Mouse (Mus musculus): Measurements from ENCODE around the gene Msx1. TPM values are rescaled to one million over a fixed set of nuclear protein-coding genes. Genes with fewer than 3 reads are reported as not detected.

Msx1 gene
- 0.12 TPM in 1 of 2 replicates, not detected in the other for polyA plus RNA-seq (2015; fragmentation: Nextera tagmentation; extraction: Ambion mirVana)

DNA sequence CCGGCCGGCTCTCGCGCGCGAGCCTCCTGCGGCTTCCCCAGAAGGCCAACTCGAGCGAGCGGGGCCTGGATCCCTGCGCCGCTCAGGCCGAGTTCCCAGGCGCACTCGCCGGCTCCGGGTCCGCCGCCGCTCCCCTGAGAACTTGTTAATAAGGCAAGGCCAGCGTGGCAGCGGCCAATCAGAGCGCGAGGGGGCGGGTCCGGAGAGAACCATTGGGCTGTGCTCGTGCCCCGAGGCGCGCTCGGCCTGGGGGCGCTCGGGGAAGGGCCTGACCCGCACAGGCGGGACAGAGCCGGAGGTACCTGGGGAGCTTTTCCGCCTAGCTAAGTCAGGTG is at the start of gene Msx1:
Gene Msx1 (minus strand): TSS at position 123 of the 335 bp plus-strand sequence.
- no peaks in the 10 kb centered on the region for H3K9me3 ChIP-seq (replicated peaks; ENCODE audit: control insufficient read depth, low read length)
- H3K4me3 ChIP-seq (ENCODE audit: low read depth, low read length) = peak within 1 kb of the TSS; percentile 49
- no peak within 1 kb of the TSS for H3K27ac ChIP-seq (ENCODE audit: low read length)
- ATAC-seq (ENCODE audit: low read depth) = peak; percentile 72
- no peak within 1 kb of the TSS for H3K9ac ChIP-seq (ENCODE audit: low read depth, low read length)
- no peaks in the 10 kb centered on the region for H3K36me3 ChIP-seq (ENCODE audit: control insufficient read depth, insufficient read depth)
- WGBS (ENCODE audit: insufficient replicate concordance) = 1% methylated on average over 37 of the region's 37 CpGs
- no peaks in the 10 kb centered on the region; the same call in none of the 2 replicates for H3K4me1 ChIP-seq (ENCODE audit: control insufficient read depth, low read depth, low read length)
- peak within 1 kb of the TSS; percentile 60 for H3K4me2 ChIP-seq (ENCODE audit: low read depth, low read length)
- peaks cover 98% of the 10 kb centered on the region for H3K27me3 ChIP-seq (ENCODE audit: control insufficient read depth, insufficient read depth, low read depth, low read length)

GRCm38 (mm10) chr5:37865471-37865870 is 41.1 kb upstream of the Msx1 start:
- no peaks in the 10 kb centered on the region for H3K9me3 ChIP-seq (replicated peaks; ENCODE audit: control insufficient read depth, low read length)
- H3K36me3 ChIP-seq (ENCODE audit: control insufficient read depth, insufficient read depth) = no peaks in the 10 kb centered on the region
- no peak overlapping the region for H3K4me2 ChIP-seq (ENCODE audit: low read depth, low read length)
- H3K4me1 ChIP-seq (ENCODE audit: control insufficient read depth, low read depth, low read length) = no peaks in the 10 kb centered on the region
- 62% methylated on average over 6 of the region's 6 CpGs for WGBS (ENCODE audit: insufficient replicate concordance)
- H3K27ac ChIP-seq (ENCODE audit: low read length) = no peak overlapping the region
- no peak overlapping the region for H3K4me3 ChIP-seq (ENCODE audit: low read depth, low read length)
- ATAC-seq (ENCODE audit: low read depth) = no peak
- no peak overlapping the region for H3K9ac ChIP-seq (ENCODE audit: low read depth, low read length)
- no peaks in the 10 kb centered on the region for H3K27me3 ChIP-seq (ENCODE audit: control insufficient read depth, insufficient read depth, low read depth, low read length)

GRCm38 (mm10) chr5:37864309-37864708 is 39.9 kb upstream of the Msx1 start:
- no peak overlapping the region for H3K4me2 ChIP-seq (ENCODE audit: low read depth, low read length)
- H3K9ac ChIP-seq (ENCODE audit: low read depth, low read length) = no peak overlapping the region
- no peaks in the 10 kb centered on the region for H3K9me3 ChIP-seq (replicated peaks; ENCODE audit: control insufficient read depth, low read length)
- ATAC-seq (ENCODE audit: low read depth) = no peak
- 78% methylated on average over 2 of the region's 2 CpGs for WGBS (ENCODE audit: insufficient replicate concordance)
- no peaks in the 10 kb centered on the region for H3K27me3 ChIP-seq (ENCODE audit: control insufficient read depth, insufficient read depth, low read depth, low read length)
- H3K27ac ChIP-seq (ENCODE audit: low read length) = no peak overlapping the region
- H3K36me3 ChIP-seq (ENCODE audit: control insufficient read depth, insufficient read depth) = no peaks in the 10 kb centered on the region
- H3K4me3 ChIP-seq (ENCODE audit: low read depth, low read length) = no peak overlapping the region
- no peaks in the 10 kb centered on the region for H3K4me1 ChIP-seq (ENCODE audit: control insufficient read depth, low read depth, low read length)

GRCm38 (mm10) chr5:37860846-37861245 is 36.5 kb upstream of the Msx1 start:
- Histone ChIP-seq H3K27me3 (ENCODE audit: control insufficient read depth, insufficient read depth, low read depth, low read length) (no peaks in the 10 kb centered on the region), H3K36me3 (ENCODE audit: control insufficient read depth, insufficient read depth) (no peaks in the 10 kb centered on the region), H3K9me3 (replicated peaks; ENCODE audit: control insufficient read depth, low read length) (no peaks in the 10 kb centered on the region), H3K4me2 (ENCODE audit: low read depth, low read length) (no peak overlapping the region), H3K9ac (ENCODE audit: low read depth, low read length) (no peak overlapping the region), H3K4me1 (ENCODE audit: control insufficient read depth, low read depth, low read length) (no peaks in the 10 kb centered on the region), H3K27ac (ENCODE audit: low read length) (no peak overlapping the region), H3K4me3 (ENCODE audit: low read depth, low read length) (no peak overlapping the region)
- WGBS (ENCODE audit: insufficient replicate concordance) = 51% methylated on average over 6 of the region's 6 CpGs
- ATAC-seq (ENCODE audit: low read depth) = no peak

DNA sequence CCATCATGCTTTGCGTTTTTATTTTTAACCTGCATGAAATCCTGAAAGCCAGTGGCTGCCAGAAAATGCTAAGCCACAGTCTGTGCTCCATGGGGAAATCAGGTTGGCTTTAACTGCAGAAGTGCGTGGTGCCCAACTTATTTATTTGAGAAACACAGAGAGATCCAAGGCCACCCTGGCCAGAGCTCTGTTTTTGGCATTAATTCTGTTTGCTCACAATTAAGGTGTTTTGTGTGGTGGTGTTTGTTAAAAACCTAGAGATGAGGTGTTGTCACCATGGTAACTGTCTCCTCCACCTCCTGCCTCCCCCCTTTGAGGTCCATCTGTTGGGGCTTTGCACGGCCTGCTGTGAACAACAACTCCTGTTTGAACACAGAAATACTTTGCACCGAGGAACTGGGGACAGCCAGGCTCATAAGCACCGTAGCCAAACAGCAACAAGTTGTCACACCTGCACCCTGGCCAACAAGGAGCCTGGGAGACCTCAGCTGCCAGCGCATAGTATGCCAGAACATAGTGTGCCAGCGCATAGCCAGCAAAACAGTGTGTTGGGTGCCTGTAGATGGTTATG is 35.9 kb upstream of the Msx1 start:
- 37% methylated on average over 7 of the region's 7 CpGs for WGBS (ENCODE audit: insufficient replicate concordance)
- ATAC-seq (ENCODE audit: low read depth) = no peak
- Histone ChIP-seq H3K27ac (ENCODE audit: low read length) (no peak overlapping the region), H3K27me3 (ENCODE audit: control insufficient read depth, insufficient read depth, low read depth, low read length) (no peaks in the 10 kb centered on the region), H3K4me3 (ENCODE audit: low read depth, low read length) (no peak overlapping the region), H3K36me3 (ENCODE audit: control insufficient read depth, insufficient read depth) (no peaks in the 10 kb centered on the region), H3K4me2 (ENCODE audit: low read depth, low read length) (no peak overlapping the region), H3K4me1 (ENCODE audit: control insufficient read depth, low read depth, low read length) (no peaks in the 10 kb centered on the region), H3K9me3 (replicated peaks; ENCODE audit: control insufficient read depth, low read length) (no peaks in the 10 kb centered on the region), H3K9ac (ENCODE audit: low read depth, low read length) (no peak overlapping the region)

DNA sequence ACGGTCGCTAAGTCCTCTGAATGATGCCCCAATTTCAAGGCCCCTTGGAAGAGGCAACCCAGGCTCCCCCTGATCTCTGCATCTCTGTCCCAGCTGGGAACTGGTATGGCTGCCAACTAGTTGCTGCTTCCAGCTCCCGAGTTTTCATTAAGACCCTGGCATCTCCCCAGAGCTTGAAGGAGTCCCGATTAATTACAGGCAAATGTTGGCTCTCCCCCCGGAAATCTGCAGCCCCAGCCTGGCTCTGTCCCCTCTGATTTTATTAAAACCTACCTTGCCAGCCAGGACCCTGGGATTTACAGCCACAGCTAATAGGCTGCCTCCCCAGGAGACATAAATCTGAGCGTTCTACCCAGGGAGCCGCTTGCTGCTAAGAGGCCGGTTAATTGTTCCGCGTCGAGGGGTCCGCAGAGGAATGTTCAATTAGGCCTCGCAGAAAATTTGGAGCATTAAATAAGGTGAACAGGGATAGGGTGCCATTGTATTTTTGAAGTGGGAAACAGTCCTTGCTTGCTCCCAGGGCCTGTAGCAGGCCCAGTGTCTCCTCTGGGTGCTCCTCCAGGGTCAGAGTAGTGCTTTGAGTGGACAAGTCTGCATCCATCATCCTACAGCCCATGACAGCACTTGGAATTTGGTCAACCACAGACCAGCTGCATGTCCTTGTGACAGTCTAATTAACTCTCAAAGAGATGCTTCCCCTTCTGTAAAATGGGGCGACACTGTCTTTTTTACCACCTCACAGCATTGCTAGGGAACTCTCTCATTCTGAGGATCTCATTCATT is 33.6 kb upstream of the Msx1 start:
- WGBS (ENCODE audit: insufficient replicate concordance) = 60% methylated on average over 14 of the region's 14 CpGs
- ATAC-seq (ENCODE audit: low read depth) = no peak

DNA sequence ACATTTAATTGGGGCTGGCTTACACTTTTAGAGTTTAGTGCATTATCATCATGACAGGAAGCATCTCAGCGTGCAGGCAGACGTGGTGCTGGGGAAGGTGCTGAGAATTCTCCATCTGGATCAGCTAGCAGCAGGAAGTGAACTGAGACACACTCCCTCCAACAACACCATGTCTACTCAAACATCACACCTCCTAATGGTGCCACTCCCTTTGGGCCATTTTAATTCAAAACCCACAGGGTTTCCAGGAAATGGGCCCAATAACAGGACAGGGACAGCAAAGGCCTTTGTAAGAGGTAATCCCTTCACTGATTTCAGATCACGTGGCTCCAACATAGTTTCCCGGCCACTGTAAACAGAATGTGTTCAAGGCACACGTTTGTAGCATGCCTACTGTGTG is 31.7 kb upstream of the Msx1 start:
- no peak for ATAC-seq (ENCODE audit: low read depth)
- Histone ChIP-seq H3K9me3 (replicated peaks; ENCODE audit: control insufficient read depth, low read length) (no peaks in the 10 kb centered on the region), H3K4me2 (ENCODE audit: low read depth, low read length) (no peak overlapping the region), H3K27ac (ENCODE audit: low read length) (no peak overlapping the region), H3K36me3 (ENCODE audit: control insufficient read depth, insufficient read depth) (no peaks in the 10 kb centered on the region), H3K27me3 (ENCODE audit: control insufficient read depth, insufficient read depth, low read depth, low read length) (no peaks in the 10 kb centered on the region), H3K9ac (ENCODE audit: low read depth, low read length) (no peak overlapping the region), H3K4me3 (ENCODE audit: low read depth, low read length) (no peak overlapping the region), H3K4me1 (ENCODE audit: control insufficient read depth, low read depth, low read length) (no peaks in the 10 kb centered on the region)
- WGBS (ENCODE audit: insufficient replicate concordance) = 20% methylated on average over 5 of the region's 5 CpGs

More for the DNA sequence above, 33.6 kb upstream of the Msx1 start:
- no peak overlapping the region for H3K4me2 ChIP-seq (ENCODE audit: low read depth, low read length)
- no peak overlapping the region for H3K27ac ChIP-seq (ENCODE audit: low read length)
- no peak overlapping the region for H3K4me3 ChIP-seq (ENCODE audit: low read depth, low read length)
- H3K36me3 ChIP-seq (ENCODE audit: control insufficient read depth, insufficient read depth) = no peaks in the 10 kb centered on the region
- no peaks in the 10 kb centered on the region for H3K27me3 ChIP-seq (ENCODE audit: control insufficient read depth, insufficient read depth, low read depth, low read length)
- no peaks in the 10 kb centered on the region for H3K4me1 ChIP-seq (ENCODE audit: control insufficient read depth, low read depth, low read length)
- no peaks in the 10 kb centered on the region for H3K9me3 ChIP-seq (replicated peaks; ENCODE audit: control insufficient read depth, low read length)
- H3K9ac ChIP-seq (ENCODE audit: low read depth, low read length) = no peak overlapping the region

GRCm38 (mm10) chr5:37854233-37854632 is 29.9 kb upstream of the Msx1 start:
- no peak overlapping the region for H3K4me2 ChIP-seq (ENCODE audit: low read depth, low read length)
- H3K4me3 ChIP-seq (ENCODE audit: low read depth, low read length) = no peak overlapping the region
- no peaks in the 10 kb centered on the region for H3K4me1 ChIP-seq (ENCODE audit: control insufficient read depth, low read depth, low read length)
- 46% methylated on average over 6 of the region's 6 CpGs for WGBS (ENCODE audit: insufficient replicate concordance)
- no peak overlapping the region for H3K9ac ChIP-seq (ENCODE audit: low read depth, low read length)
- no peak overlapping the region for H3K27ac ChIP-seq (ENCODE audit: low read length)
- no peaks in the 10 kb centered on the region for H3K27me3 ChIP-seq (ENCODE audit: control insufficient read depth, insufficient read depth, low read depth, low read length)
- no peaks in the 10 kb centered on the region for H3K9me3 ChIP-seq (replicated peaks; ENCODE audit: control insufficient read depth, low read length)
- no peaks in the 10 kb centered on the region for H3K36me3 ChIP-seq (ENCODE audit: control insufficient read depth, insufficient read depth)
- no peak for ATAC-seq (ENCODE audit: low read depth)

DNA sequence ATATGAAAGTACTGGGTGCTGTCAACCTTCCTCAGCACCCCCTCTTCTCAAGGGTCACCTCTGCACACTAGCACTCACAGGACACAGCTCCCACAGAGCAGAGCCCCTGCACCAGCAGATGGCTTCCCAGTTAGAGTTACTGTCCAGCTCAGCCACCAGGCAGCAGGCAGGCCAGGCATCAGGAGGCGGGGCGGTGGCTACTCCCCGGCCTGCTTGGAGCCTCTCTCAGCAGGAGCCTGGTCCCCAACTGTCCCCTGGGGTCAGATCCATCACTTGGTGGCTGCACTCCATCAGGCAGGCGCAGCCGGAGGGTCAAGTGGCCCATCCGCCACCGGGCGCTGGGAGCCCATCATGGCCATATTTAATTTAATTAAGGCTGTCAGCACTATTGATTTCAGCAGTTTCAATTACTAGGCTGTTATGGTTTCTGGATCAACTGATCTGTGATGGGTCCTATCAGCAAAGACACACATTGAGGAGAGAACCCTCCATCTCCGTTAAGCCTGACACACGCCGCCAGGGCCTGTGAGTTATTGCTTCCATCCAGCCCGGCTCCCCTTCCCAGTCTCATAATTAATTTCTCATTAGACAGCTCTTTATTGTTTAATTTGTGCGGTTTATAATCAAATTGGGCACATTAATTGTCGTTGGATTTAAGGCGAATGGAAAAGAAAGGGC is 27.1 kb upstream of the Msx1 start:
- ATAC-seq (ENCODE audit: low read depth) = no peak
- H3K9ac ChIP-seq (ENCODE audit: low read depth, low read length) = no peak overlapping the region
- H3K36me3 ChIP-seq (ENCODE audit: control insufficient read depth, insufficient read depth) = no peaks in the 10 kb centered on the region
- no peak overlapping the region for H3K4me3 ChIP-seq (ENCODE audit: low read depth, low read length)
- H3K9me3 ChIP-seq (replicated peaks; ENCODE audit: control insufficient read depth, low read length) = no peaks in the 10 kb centered on the region
- H3K4me2 ChIP-seq (ENCODE audit: low read depth, low read length) = no peak overlapping the region
- no peak overlapping the region for H3K27ac ChIP-seq (ENCODE audit: low read length)
- no peaks in the 10 kb centered on the region for H3K27me3 ChIP-seq (ENCODE audit: control insufficient read depth, insufficient read depth, low read depth, low read length)
- no peaks in the 10 kb centered on the region for H3K4me1 ChIP-seq (ENCODE audit: control insufficient read depth, low read depth, low read length)
- 60% methylated on average over 15 of the region's 15 CpGs for WGBS (ENCODE audit: insufficient replicate concordance)
